Mouse (Mus musculus) ES-Bruce4 (cell line): Measurements from ENCODE around the gene Dhdh. TPM values are rescaled to one million over a fixed set of nuclear protein-coding genes. Genes with fewer than 3 reads are reported as not detected.

Experiments
- H3K27ac ChIP-seq: 2 replicates; pipeline ENCODE4 v1.5.1; 2012; ENCODE audit warnings: low read length, inconsistent platforms; ENCODE audit not compliant: insufficient read depth
- H3K27me3 ChIP-seq: 2 replicates; pipeline ENCODE4 v1.6.1; 2012; ENCODE audit warnings: mild to moderate bottlenecking, low read length, inconsistent platforms; ENCODE audit not compliant: control insufficient read depth, poor library complexity, insufficient read depth, severe bottlenecking
- H3K36me3 ChIP-seq: 2 replicates; pipeline ENCODE4 v1.6.1; 2012; ENCODE audit warnings: inconsistent platforms, mild to moderate bottlenecking, low read length, moderate library complexity; ENCODE audit not compliant: control insufficient read depth, poor library complexity, insufficient read depth, severe bottlenecking
- H3K4me1 ChIP-seq: one replicate; pipeline ENCODE4 v1.8.1; 2011; ENCODE audit warnings: low read length; ENCODE audit not compliant: control insufficient read depth, insufficient read depth
- H3K4me3 ChIP-seq: 2 replicates; pipeline ENCODE4 v1.5.1; 2011; ENCODE audit warnings: low read depth, mild to moderate bottlenecking, low read length
- H3K9ac ChIP-seq: 2 replicates; pipeline ENCODE4 v1.6.1; 2012; ENCODE audit warnings: low read depth, mild to moderate bottlenecking, inconsistent platforms; ENCODE audit not compliant: poor library complexity, severe bottlenecking
- H3K9me3 ChIP-seq: replicated peaks from 2 replicates; pipeline ENCODE4 v1.6.1; 2012; ENCODE audit warnings: mild to moderate bottlenecking, low read length, inconsistent platforms; ENCODE audit not compliant: control insufficient read depth, poor library complexity, insufficient read depth, severe bottlenecking
- CTCF ChIP-seq: IDR thresholded peaks from one replicate; pipeline ENCODE4 v1.8.1; 2011; ENCODE audit warnings: low read depth, low read length
- EP300 ChIP-seq: IDR thresholded peaks from 2 replicates; pipeline ENCODE4 v1.6.1; 2011; ENCODE audit warnings: low read depth, low read length; ENCODE audit not compliant: insufficient read depth
- POLR2A ChIP-seq: IDR thresholded peaks from one replicate; pipeline ENCODE4 v1.8.1; 2011; ENCODE audit warnings: low read length; ENCODE audit not compliant: insufficient read depth
- polyA plus RNA-seq: library from polyadenylated mRNA; stranded (reverse); fragments of >200 nt; gene quantifications from 2 replicates; pipeline ENCODE4 v1.2.4, GENCODE M21; 2011; ENCODE audit warnings: low read depth; ENCODE audit not compliant: missing spikeins, insufficient read depth, insufficient read length

The Dhdh gene
- polyA plus RNA-seq, 1 experiment = 15.3 TPM

- no peak overlapping the region for H3K4me3 ChIP-seq
- no peaks in the 10 kb centered on the region for H3K9me3 ChIP-seq
- no peaks in the 10 kb centered on the region for H3K4me1 ChIP-seq
- H3K36me3 ChIP-seq = no peaks in the 10 kb centered on the region
- no peak for TF ChIP-seq POLR2A
- no peak for TF ChIP-seq CTCF
- TF ChIP-seq EP300 = no peak
- no peak overlapping the region for H3K27ac ChIP-seq
- no peak overlapping the region for H3K9ac ChIP-seq
- no peaks in the 10 kb centered on the region for H3K27me3 ChIP-seq
Observed at GRCm38 (mm10) chr7:45498427-45498826, 9.8 kb upstream of the Dhdh start.

DNA sequence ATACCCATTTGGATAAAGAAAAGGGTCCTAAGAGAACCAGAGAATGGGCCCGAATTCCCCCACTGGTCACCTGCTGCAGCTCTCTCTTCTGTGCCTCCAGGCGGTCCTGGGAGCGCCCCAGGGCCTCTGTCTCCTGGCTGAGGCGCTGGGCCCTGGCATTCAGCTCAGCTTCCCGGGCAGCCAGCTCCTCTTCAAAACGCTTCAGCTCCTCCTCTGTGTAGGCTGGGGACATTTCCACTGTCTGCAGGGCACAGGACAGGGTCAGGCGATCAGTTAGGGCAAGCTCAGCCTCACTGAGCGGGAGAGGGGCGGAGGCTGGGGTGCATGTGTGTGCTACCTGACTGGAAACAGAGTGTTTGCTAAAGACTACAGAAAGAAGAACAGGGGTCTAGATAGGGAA, 5.9 kb upstream of the Dhdh start:
- no peak overlapping the region for H3K27ac ChIP-seq
- H3K4me1 ChIP-seq = peaks cover 5% of the 10 kb centered on the region
- H3K27me3 ChIP-seq = no peaks in the 10 kb centered on the region
- no peak overlapping the region for H3K9ac ChIP-seq
- no peaks in the 10 kb centered on the region for H3K9me3 ChIP-seq
- no peaks in the 10 kb centered on the region for H3K36me3 ChIP-seq
- TF ChIP-seq CTCF (no peak), POLR2A (no peak), EP300 (no peak)
- no peak overlapping the region for H3K4me3 ChIP-seq

DNA sequence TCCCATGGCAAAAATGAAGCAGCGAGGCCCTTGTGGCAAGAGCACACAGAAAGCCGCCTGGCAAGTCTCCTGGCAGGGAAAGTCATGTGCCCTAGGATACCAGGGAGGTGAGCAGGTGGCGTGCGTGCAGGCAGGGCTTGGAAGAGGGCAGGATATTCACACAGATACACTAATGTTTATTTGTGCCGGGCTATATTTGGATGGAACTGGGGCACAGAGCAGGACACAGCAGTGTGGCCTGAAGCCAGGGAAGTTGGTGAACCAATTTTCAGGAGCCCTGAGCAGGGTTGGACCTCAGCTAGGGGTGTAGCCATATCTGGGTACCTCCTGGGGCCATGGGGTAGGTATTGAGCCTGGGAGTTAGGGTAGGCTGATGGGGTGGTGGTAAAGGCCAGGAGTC, 4.3 kb upstream of the Dhdh start:
- TF ChIP-seq POLR2A (no peak), CTCF (no peak)
- no peak overlapping the region for H3K9ac ChIP-seq
- H3K36me3 ChIP-seq = no peaks in the 10 kb centered on the region
- peaks cover 5% of the 10 kb centered on the region for H3K4me1 ChIP-seq
- no peaks in the 10 kb centered on the region for H3K9me3 ChIP-seq
- no peak overlapping the region for H3K27ac ChIP-seq
- no peak overlapping the region for H3K4me3 ChIP-seq
- H3K27me3 ChIP-seq = no peaks in the 10 kb centered on the region

GRCm38 (mm10) chr7:45492225-45492844, 3.7 kb upstream of the Dhdh start:
- H3K27ac ChIP-seq = no peak overlapping the region
- H3K9me3 ChIP-seq = no peaks in the 10 kb centered on the region
- H3K27me3 ChIP-seq = no peaks in the 10 kb centered on the region
- no peak for TF ChIP-seq CTCF
- no peak for TF ChIP-seq POLR2A
- no peak for TF ChIP-seq EP300
- no peaks in the 10 kb centered on the region for H3K36me3 ChIP-seq
- H3K4me3 ChIP-seq = no peak overlapping the region
- peaks cover 5% of the 10 kb centered on the region for H3K4me1 ChIP-seq
- H3K9ac ChIP-seq = no peak overlapping the region

- Histone ChIP-seq H3K4me3 (no peak overlapping the region), H3K9me3 (no peaks in the 10 kb centered on the region), H3K4me1 (peaks cover 5% of the 10 kb centered on the region), H3K36me3 (no peaks in the 10 kb centered on the region), H3K27me3 (no peaks in the 10 kb centered on the region), H3K9ac (no peak overlapping the region), H3K27ac (no peak overlapping the region)
- TF ChIP-seq EP300 (no peak), POLR2A (no peak), CTCF (no peak)
Observed at GRCm38 (mm10) chr7:45491264-45491663, 2.7 kb upstream of the Dhdh start.

DNA sequence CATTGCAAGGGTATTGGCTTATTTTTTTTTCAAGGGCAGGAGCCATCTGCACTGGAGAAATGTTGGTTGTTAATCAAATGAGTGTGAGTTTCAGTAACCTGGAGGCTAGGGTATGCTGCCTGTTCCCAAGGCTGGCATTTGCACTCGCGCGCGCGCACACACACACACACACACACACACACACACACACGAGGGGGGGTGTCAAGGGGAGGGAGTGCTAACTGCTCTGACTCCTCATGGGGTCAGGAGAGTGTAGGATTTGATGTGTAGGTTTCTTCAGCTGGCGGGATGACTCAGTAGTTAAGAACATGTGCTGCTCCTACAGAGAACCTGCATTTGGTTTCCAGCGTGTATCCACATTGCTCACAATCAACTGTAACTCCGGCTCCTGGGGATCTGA, 2.2 kb upstream of the Dhdh start:
- Histone ChIP-seq H3K27me3 (no peaks in the 10 kb centered on the region), H3K4me1 (peaks cover 5% of the 10 kb centered on the region), H3K4me3 (no peak overlapping the region), H3K27ac (no peak overlapping the region), H3K9ac (no peak overlapping the region), H3K36me3 (no peaks in the 10 kb centered on the region), H3K9me3 (no peaks in the 10 kb centered on the region)
- TF ChIP-seq EP300 (no peak), CTCF (no peak), POLR2A (no peak)
